Mouse (Mus musculus): ENCODE data around the gene Ehmt2.
"Not testable (repeated sequence)": the region's sequence is repeated elsewhere in the genome, so short reads cannot be mapped to it uniquely, and the experiment has no call there.

Ehmt2 gene

GRCm38 (mm10) chr17:34952378-34953040 lies 54.2 kb downstream of the Ehmt2 start:
- peak; percentile 78 to 80 for DNase-seq (ENCODE audit: low spot score in 2 of 2)

- no peak for DNase-seq (ENCODE audit: low spot score in 2 of 2)
Measured at GRCm38 (mm10) chr17:34953258-34953657, 55.0 kb downstream of the Ehmt2 start.

DNA sequence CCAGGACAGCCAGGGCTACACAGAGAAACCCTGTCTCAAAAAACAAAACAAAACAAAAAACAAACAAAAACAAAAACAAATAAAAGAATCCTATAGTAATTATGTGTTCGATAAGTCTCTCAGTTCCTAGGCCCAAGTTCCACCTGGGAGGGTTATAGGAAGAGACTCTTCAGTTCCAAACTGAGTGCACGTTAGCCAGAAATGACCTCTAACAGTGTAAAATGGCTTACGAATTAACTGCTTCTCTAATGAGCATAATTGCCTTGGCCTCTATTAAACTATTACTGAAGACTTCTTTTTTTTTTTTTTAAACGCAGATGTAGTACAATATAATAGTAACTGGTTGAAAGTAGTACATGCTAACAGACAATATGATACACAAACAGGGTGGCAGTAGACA lies 55.6 kb downstream of the Ehmt2 start:
- DNase-seq (ENCODE audit: low spot score in 2 of 2) = no peak

DNA sequence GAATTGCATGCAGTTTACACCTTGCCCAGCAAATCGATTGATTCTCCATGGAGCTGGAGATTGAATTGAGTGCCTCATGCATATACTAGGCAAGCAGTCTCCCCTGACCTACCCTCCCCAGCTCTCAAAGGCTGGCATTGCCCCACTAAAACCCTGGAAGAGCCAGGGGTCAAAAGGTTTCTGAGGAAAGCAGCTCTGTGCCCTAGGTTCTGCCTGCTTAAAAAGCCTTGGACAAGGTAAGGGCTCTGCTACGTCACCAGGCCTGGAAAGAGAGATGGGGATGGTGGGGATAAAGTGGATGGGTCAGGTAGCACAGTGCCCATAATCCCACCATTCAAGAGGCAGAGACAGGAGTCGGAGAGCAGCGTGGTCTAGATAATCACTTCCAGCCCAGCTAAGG lies 56.6 kb downstream of the Ehmt2 start:
- no peak for DNase-seq (ENCODE audit: low spot score in 2 of 2)

DNA sequence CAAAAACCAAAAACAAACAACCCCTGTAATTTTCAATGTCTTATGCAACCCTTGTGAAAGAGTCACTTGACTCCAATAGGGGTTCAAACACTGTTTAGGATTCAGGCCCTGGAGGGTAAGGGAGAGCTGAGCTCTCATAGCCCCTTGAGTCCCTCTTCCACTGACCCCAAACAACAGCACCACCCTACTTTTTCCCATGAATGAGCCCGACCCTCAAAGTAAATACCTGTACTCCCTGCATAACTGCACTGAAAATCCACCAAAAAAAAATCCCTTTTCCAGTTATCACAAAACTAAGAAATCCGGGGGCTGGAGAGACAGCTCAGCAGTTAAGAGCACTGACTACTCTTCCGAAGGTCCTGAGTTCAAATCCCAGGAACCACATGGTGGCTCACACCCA lies 57.6 kb downstream of the Ehmt2 start:
- DNase-seq (ENCODE audit: low spot score in 2 of 2) = no peak

GRCm38 (mm10) chr17:34956340-34956739 lies 58.1 kb downstream of the Ehmt2 start:
- DNase-seq (ENCODE audit: low spot score in 2 of 2) = no peak

GRCm38 (mm10) chr17:34957291-34957690 lies 59.0 kb downstream of the Ehmt2 start:
- not testable (repeated sequence) for DNase-seq (ENCODE audit: low spot score in 2 of 2)

DNA sequence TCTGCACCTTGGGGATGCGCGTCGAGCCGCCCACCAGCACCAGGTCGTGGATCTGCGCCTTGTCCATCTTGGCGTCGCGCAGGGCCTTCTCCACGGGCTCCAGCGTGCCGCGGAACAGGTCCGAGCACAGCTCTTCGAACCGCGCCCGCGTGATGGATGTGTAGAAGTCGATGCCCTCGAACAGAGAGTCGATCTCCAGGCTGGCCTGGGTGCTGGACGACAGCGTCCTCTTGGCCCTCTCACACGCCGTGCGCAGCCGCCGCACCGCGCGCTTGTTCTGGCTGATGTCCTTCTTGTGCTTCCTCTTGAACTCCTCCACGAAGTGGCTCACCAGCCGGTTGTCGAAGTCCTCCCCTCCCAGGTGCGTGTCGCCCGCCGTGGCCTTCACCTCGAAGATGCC lies 59.7 kb downstream of the Ehmt2 start:
- DNase-seq (ENCODE audit: low spot score in 2 of 2) = not testable (repeated sequence)

DNA sequence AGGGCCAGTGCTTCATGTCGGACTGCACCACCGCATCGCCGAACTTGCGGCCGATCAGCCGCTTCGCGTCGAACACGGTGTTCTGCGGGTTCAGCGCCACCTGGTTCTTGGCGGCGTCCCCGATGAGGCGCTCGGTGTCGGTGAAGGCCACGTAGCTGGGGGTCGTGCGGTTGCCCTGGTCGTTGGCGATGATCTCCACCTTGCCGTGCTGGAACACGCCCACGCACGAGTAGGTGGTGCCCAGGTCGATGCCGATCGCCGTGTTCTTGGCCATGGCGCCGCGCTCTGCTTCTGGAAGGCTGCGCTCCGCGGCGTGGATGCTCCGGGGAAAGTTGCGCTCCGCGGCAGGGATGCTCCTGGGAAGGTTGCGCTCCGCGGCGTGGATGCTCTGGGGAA lies 60.5 kb downstream of the Ehmt2 start:
- DNase-seq (ENCODE audit: low spot score in 2 of 2) = not testable (repeated sequence)

DNA sequence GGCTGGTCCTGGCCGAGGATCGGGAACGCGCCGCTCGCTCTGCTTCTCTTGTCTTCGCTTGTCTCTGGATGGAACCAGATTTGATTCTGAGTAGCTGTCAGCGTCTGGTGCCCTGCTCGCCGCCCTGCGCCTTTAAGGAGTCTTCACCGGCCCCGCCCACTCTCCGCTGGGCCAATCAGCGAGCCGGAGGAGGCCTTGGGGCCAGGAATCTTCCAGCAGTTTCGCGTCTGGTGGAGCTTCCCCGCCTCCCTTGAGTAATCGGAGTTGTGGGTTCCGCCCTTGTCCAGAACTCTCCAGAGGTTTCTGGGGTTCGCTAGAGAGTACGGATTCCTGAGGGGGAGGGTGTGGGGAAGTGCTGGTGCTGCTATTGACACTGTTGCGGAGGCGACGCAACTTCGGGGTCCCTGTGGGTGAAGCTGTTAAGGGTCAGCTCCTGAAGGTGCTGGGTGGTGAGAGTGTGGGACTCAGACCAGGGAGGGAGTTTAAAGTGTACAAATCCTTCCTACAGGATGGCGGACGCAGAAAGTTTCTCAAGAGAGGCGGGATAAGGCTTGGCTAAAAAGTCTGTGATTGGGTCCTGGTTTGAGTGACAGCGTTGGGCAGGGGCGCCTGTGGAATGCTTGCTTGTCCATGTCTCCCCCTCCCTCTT lies 61.0 kb downstream of the Ehmt2 start, which contains the start of gene Hspa1b:
Gene Hspa1b, minus strand, starts transcription at position 109 of the 649 bp plus-strand sequence.
- DNase-seq (ENCODE audit: low spot score in 2 of 2) = peak; percentile 88 to 89

- DNase-seq (ENCODE audit: low spot score in 2 of 2) = no peak
Measured at GRCm38 (mm10) chr17:34959881-34960515, 61.7 kb downstream of the Ehmt2 start.

GRCm38 (mm10) chr17:34960702-34961493 lies 62.6 kb downstream of the Ehmt2 start:
- DNase-seq (ENCODE audit: low spot score in 2 of 2) = no peak

- DNase-seq (ENCODE audit: low spot score in 2 of 2) = no peak
Measured at GRCm38 (mm10) chr17:34962125-34962524, 63.9 kb downstream of the Ehmt2 start.

DNA sequence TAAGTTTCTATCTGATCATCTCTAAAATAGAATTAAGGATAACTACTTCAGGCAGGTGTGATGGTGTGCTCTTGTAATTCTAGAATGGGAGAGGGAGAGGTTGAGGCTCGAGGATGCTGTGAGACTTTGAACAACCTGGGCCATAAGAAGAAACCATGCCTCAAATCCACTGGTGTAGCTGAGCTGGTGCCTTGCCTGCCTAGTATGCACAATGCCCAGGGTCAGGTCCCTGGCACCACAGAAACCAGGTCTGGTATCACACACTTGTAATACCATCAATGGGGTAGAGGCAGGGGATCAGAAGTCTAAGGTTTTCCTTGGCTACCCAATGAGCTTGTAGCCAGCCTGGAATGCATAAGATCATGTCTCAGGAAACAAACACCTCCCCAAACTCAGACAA lies 64.6 kb downstream of the Ehmt2 start:
- DNase-seq (ENCODE audit: low spot score in 2 of 2) = no peak

Data from urinary bladder, postnatal 36 days (tissue).